Mouse (Mus musculus) urinary bladder, postnatal 10 days (tissue): ENCODE results near the gene Aqp11.

Source experiments
- DNase-seq: peaks from one replicate; pipeline ENCODE4 v3.0.0; 2022; ENCODE audit warnings: low spot score

Gene Aqp11

DNA sequence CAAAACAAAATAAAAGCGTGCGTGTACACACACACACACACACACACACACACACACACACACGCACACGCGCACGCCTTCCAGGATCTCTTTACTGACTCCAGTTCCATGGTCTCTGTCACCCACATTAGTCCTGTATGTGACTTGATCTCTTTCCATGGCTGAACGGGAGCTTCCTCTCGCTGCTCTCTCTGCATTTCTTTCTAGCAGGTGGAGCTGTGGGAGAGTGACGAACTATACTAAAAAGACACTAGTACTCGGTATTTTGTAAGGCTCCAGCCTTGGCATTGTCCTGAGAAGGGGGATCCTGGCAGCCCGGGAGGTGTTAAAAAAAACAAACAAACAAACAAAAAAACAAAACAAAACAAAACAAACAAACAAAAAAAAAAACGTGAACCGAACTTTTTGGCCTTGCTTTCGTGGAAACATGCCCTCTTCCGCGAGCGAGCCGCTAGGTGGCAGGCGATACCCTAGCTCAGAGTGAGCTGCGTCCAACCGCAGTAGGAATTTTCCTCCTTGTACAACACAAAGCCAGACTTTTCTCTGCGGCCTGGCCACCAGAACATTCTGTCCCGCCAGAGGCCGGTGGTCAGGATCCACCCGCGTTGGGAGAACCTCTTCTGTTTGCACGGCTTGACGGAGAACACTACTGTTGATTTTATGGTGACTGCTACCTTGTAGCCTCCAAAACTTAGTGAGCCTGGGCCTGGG is 9.9 kb upstream of the Aqp11 start:
- peak; percentile 52 for DNase-seq

GRCm38 (mm10) chr7:97747176-97747707 is 9.2 kb upstream of the Aqp11 start:
- DNase-seq, result no peak

- no peak for DNase-seq
Measured at GRCm38 (mm10) chr7:97745299-97745698, 7.2 kb upstream of the Aqp11 start.

DNA sequence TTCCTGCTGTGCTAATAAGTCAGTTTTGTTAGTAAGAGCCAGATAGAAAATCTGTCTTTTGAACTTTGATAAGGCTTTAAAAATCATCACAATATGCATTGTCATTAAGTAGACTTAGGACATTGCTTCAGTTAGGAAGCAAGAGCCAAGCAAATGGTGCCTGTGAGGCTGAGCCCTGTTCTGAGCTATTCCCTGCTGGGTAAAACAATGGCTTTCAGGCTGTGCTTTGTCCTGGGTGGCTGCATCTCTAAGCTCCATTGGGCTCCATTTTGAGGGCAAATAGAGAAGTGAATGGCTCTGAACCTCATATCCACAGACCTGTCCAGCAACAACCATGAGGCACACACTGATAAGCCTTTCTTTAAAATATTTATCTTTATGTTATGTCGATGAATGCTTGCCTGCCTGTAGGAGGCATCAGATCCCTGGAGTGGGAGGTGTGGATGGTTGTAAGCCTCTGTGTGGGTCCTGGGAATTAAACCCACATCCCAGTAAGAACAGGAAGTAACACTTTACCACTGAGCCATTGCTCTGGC is 3.7 kb upstream of the Aqp11 start:
- DNase-seq, result no peak

DNA sequence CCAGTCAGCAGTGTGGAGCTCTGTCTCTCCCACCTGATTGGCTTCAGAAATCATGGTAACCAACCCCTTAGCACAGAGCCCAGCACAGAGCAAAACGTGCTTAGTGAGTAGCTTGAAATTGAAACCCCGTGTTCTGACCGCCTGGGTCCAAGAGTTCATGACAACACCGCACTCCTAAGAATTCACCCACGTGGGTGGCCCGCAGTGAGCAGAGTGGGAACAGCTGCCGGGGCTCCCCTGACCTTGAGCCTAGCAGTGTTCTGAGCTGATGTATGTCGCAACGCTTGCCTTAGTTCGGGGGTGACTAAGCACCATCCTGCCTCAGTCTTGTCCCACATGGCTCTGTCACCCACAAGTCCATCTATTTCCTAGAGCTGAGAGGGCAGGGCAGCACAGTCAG is 2.9 kb upstream of the Aqp11 start:
- DNase-seq, result no peak

DNA sequence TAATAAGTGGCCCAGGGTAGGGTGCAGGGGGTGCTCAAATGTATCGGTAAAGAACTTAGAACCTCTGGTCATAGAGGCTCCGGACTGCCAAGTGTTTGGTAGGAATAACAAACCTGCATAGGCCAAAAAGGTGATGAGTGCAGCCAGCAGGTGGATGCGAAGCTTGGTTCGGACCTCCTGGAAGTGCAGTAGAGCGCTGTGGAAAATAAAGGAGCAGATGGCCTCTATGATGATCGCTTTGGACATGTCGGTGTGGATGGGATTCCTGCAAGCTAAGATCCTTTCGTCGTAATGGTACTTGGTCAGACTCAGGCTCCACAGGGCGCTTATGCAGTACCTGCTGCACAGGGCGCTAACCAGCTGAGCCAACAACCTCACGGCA is 842 bp downstream of the Aqp11 start:
- no peak for DNase-seq

DNA sequence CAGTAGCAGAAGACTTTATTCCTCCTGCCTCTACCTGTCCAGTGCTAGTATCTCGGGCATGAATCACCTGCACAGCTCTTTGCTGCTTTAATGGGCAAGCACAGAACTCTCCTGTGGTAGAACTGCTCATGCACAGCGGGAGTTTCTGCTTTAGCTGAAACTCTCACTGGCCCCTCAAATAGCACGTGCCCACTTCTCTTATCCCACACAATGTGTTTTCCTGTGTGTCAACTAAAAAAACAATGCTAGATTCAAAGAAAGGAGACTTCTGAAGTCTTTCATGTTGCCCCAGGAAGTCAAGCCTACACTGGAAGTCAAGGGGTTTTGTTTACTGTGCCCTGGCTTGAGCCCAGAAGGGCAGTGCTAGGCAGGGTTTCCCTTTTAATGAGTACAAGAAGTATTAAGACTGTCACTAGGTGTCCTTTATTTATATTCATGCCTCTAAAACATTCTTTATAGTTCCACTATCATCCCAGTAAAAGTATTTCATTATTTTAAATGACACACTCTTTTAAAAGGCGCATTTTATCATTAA is 2.1 kb downstream of the Aqp11 start:
- DNase-seq, result no peak

DNA sequence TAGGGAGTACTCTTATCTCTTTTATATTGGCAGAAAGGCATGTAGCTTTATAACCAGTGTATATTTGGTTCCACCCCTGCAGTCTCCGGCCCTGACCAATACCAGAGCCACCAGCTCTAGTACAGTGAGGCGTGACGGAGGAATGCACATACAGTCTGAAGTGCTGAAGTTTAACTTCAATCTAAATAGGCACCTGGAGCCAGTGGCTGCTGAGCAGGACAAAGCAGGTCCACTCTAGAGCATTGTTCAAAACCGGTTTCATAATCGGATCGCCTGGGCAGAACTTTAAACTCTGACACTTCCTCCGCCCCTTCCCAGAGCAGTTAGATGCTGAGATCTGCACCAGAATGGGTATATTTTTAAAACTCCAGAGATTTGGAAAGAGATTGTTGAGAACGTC is 3.1 kb downstream of the Aqp11 start:
- DNase-seq, result no peak

DNA sequence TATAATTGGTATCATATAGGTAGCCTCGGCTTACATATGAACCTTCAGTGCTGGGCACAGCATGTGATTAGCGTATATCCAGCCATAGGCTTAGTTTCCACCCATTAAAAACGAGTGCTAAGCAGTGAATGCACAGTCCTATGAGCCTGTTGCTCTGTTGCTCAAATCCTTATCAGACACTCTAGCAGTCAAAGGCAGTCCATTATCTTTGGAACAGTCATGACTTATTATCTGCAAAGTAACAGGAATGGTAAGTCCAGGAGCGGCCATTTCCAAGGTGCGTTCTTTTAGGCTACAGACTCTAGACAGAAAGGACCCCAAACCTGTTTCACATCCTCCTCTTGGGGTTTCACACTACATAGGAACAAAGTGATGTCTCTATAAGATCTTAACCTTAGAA is 4.5 kb downstream of the Aqp11 start:
- DNase-seq, result no peak

DNA sequence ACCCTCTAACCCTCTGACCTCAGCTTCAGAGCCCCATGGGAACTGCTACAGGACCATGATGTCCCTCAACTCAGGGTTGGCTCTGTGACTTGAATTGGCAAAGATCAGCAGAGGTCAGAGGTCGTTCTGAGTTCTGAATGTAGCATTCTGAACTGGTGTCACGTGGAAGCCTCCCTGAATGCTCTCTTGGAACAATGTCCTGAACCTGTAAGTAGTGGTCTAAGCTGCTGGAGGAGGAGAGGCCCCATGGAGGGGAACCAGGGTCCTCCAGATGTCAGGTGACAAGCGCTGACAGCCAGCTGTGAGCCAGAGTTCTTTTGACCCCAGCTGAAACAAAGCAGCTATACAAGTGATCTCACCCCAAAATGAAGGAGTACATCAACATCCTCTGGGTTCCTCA is 7.7 kb downstream of the Aqp11 start:
- no peak for DNase-seq

- no peak for DNase-seq
Measured at GRCm38 (mm10) chr7:97728666-97729614, 9.1 kb downstream of the Aqp11 start.

DNA sequence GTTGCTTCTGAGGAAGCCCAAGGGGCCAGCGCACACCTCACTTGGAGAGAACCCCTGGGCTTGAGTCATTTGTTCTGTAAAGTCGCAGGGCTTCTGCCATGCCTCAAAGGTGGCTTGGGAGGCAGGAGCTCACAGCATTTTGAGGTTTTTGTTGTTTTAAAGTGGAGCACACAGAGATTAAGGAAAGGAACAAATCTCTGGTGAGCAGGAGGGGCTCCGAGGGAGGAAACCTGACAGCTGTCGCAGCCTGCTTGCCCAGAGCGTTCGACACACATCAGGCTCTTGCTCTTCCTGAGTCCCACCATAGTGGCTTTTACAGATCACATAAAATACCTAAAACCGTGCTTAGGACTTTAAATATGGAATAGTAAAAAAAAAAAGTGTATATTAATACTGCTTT is 11.3 kb downstream of the Aqp11 start:
- DNase-seq, result no peak

GRCm38 (mm10) chr7:97726080-97726479 is 12.0 kb downstream of the Aqp11 start:
- DNase-seq, result no peak

DNA sequence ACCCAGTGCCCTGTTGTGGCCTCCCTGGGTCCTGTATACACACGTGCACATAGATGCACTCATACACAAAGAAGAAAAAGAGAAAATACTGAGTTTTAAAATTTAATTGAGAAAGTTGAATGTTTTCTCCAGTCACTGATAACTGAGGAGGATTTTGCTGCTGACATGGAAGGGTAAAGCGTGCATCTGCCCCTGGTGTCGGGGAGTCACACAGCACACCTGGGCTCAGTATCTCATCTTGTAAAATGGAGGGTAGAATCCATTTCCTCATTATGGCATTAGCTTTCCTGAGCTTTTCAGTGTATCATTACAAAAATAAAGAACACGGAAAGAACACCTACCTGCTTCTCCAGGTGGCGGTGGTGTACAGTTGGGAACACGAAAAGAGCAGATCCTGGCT is 12.7 kb downstream of the Aqp11 start:
- no peak for DNase-seq

DNA sequence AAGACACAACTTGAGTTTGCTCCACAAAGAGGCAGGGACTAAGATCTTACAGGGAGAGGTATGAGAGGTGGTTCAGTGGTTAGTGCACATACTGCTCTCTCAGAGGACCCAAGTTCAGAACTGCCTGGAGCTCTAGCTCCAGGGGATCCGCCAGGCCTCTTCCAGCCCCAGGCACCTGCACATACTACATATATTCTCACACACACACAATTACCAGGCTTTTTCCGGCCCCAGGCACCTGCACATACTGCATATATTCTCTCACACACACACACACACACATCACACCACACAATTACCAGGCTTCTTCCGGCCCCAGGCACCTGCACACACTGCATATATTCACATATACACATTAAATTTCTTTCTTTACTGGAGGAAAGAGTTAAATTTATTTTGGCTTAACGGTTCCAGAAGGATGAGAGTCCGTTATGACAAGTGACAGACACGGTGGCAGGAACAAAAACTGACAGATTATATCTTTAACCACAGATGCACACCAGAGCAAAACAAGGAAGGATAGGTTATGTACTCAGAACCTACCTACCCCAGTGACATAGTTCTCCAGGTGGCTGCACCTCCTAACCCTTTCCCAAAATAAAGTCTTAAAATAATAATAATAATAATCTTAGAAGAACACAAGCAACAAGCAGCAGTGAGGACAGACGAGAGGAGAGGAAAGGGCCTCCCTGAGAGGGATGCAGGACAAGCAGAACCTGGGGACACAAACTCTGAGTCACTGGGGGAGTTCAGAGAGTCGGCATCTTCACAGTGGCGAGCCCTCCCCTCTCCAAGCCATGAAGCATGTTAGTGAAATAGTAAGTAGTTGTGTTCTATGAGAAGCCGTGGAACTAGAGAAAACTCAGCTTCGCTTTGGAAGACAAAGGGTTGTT is 14.2 kb downstream of the Aqp11 start:
- no peak for DNase-seq

- DNase-seq, result no peak
Measured at GRCm38 (mm10) chr7:97722278-97722918, 15.7 kb downstream of the Aqp11 start.

- no peak for DNase-seq
Measured at GRCm38 (mm10) chr7:97720109-97720508, 18.0 kb downstream of the Aqp11 start.

- DNase-seq, result no peak
Measured at GRCm38 (mm10) chr7:97719078-97719477, 19.0 kb downstream of the Aqp11 start.

- DNase-seq, result no peak
Measured at GRCm38 (mm10) chr7:97717326-97717725, 20.8 kb downstream of the Aqp11 start.

DNA sequence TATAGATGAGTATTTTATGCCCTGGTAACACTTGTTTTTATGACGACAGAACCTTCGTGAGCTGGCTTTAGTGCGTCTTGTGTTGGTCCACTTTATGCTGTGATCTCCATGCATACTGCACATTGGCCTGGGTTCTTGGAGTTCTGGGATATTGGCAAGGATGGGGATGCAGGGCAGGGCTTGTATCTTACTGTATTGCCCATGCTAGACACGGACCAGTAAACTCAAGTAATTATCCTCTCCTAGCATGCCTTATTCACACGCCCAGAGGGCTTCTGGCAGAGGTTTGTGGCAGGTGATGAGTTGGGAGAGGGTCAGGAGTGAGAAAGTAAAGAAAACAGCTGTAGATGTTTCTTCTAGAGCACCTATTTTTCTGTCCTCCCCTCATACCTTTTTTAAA is 23.4 kb downstream of the Aqp11 start:
- DNase-seq, result no peak

GRCm38 (mm10) chr7:97709204-97709603 is 28.9 kb downstream of the Aqp11 start:
- DNase-seq, result no peak
